Mouse (Mus musculus): ENCODE results near the gene Itga4.

The Itga4 gene

GRCm38 (mm10) chr2:79266480-79266879 lies 11.3 kb downstream of the Itga4 start:
- DNase-seq (ENCODE audit: low read depth, low spot score): no peak

GRCm38 (mm10) chr2:79267181-79267580 lies 12.0 kb downstream of the Itga4 start:
- DNase-seq (ENCODE audit: low read depth, low spot score): no peak

GRCm38 (mm10) chr2:79268863-79269262 lies 13.6 kb downstream of the Itga4 start:
- no peak for DNase-seq (ENCODE audit: low read depth, low spot score)

GRCm38 (mm10) chr2:79270034-79270535 lies 14.9 kb downstream of the Itga4 start:
- no peak for DNase-seq (ENCODE audit: low read depth, low spot score)

- DNase-seq (ENCODE audit: low read depth, low spot score): no peak
Observed at GRCm38 (mm10) chr2:79271838-79272237, 16.6 kb downstream of the Itga4 start.

- no peak for DNase-seq (ENCODE audit: low read depth, low spot score)
Observed at GRCm38 (mm10) chr2:79278581-79278980, 23.4 kb downstream of the Itga4 start.

- no peak for DNase-seq (ENCODE audit: low read depth, low spot score)
Observed at GRCm38 (mm10) chr2:79284206-79284605, 29.0 kb downstream of the Itga4 start.

- no peak for DNase-seq (ENCODE audit: low read depth, low spot score)
Observed at GRCm38 (mm10) chr2:79290149-79290548, 34.9 kb downstream of the Itga4 start.

GRCm38 (mm10) chr2:79291922-79292321 lies 36.7 kb downstream of the Itga4 start:
- no peak for DNase-seq (ENCODE audit: low read depth, low spot score)

GRCm38 (mm10) chr2:79292431-79292830 lies 37.2 kb downstream of the Itga4 start:
- DNase-seq (ENCODE audit: low read depth, low spot score): no peak

- DNase-seq (ENCODE audit: low read depth, low spot score): no peak
Observed at GRCm38 (mm10) chr2:79302398-79302797, 47.2 kb downstream of the Itga4 start.

GRCm38 (mm10) chr2:79307549-79307948 lies 52.3 kb downstream of the Itga4 start:
- DNase-seq (ENCODE audit: low read depth, low spot score): no peak

GRCm38 (mm10) chr2:79309454-79310118 lies 54.4 kb downstream of the Itga4 start:
- DNase-seq (ENCODE audit: low read depth, low spot score): peak; percentile 14

GRCm38 (mm10) chr2:79312499-79312898 lies 57.3 kb downstream of the Itga4 start:
- DNase-seq (ENCODE audit: low read depth, low spot score): no peak

GRCm38 (mm10) chr2:79315108-79315507 lies 59.9 kb downstream of the Itga4 start:
- DNase-seq (ENCODE audit: low read depth, low spot score): no peak

- DNase-seq (ENCODE audit: low read depth, low spot score): no peak
Observed at GRCm38 (mm10) chr2:79316182-79316880, 61.1 kb downstream of the Itga4 start.

- no peak for DNase-seq (ENCODE audit: low read depth, low spot score)
Observed at GRCm38 (mm10) chr2:79328079-79328478, 72.9 kb downstream of the Itga4 start.

- DNase-seq (ENCODE audit: low read depth, low spot score): no peak
Observed at GRCm38 (mm10) chr2:79334661-79335060, 79.4 kb downstream of the Itga4 start.

- no peak for DNase-seq (ENCODE audit: low read depth, low spot score)
Observed at GRCm38 (mm10) chr2:79336141-79336540, 80.9 kb downstream of the Itga4 start.

GRCm38 (mm10) chr2:79339003-79339402 lies 83.8 kb downstream of the Itga4 start:
- DNase-seq (ENCODE audit: low read depth, low spot score): no peak

GRCm38 (mm10) chr2:79343115-79343514 lies 87.9 kb downstream of the Itga4 start:
- no peak for DNase-seq (ENCODE audit: low read depth, low spot score)

- no peak for DNase-seq (ENCODE audit: low read depth, low spot score)
Observed at GRCm38 (mm10) chr2:79351179-79352099, 96.2 kb downstream of the Itga4 start.

Measured in brain, embryonic 18.5 days (tissue).